Mouse (Mus musculus): ENCODE data around the gene Gm10282. TPM values are rescaled to one million over a fixed set of nuclear protein-coding genes. Genes with fewer than 3 reads are reported as not detected.

Gm10282 gene
- polyA plus RNA-seq, 1 experiment from 2014 or later, result 18.2 TPM

DNA sequence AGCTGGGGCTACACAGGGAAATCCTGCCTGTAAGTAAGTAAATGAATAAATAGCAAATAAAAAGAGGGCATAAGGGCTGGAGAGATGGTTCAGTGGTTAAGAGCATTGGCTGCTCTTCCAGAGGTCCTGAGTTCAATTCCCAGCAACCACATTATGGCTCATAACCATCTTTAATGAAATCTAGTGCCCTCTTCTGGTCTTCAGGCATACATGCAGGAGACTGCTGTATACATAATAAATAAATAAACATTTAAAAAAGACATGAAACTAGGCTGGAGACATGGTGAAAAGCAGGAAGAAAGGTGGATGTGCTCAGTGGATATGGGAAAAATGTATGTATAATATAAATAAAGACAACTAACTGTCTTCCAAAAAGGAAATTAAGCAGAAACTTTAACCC is 11.8 kb downstream of the Gm10282 start:
- Histone ChIP-seq H3K27me3 (ENCODE audit: control insufficient read depth, insufficient read depth, low read length) (no peaks in the 10 kb centered on the region), H3K27ac (replicated peaks; ENCODE audit: low read depth, low read length) (no peak overlapping the region)

DNA sequence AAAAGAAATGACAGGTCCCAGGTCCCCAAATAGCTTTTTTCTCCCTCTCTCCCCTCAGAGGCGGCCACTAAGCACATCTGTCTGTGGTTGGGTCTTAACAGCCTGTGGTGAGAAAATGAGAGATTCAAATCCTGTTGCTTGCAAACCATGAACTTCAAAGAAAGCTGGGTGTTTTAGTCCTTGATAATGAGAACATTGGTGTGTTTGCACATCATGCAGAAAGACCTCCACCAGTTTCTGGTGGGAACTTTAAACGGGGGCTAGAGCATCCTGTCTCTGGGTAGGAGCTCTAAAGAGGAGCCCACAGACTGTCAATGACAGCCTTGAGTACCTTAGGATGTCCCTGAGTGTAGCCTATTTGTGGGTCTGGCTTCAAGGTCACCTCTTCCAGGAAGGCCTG is 14.0 kb downstream of the Gm10282 start:
- 85% methylated on average over 2 of the region's 2 CpGs for WGBS
- H3K27ac ChIP-seq (replicated peaks; ENCODE audit: low read depth, low read length), result no peak overlapping the region
- DNase-seq (no peak), ATAC-seq (ENCODE audit: low FRiP score, low TSS enrichment) (no peak)
- no peaks in the 10 kb centered on the region for H3K4me1 ChIP-seq (ENCODE audit: control insufficient read depth, insufficient read depth, low read length)
- H3K4me2 ChIP-seq (ENCODE audit: low read length), result no peak overlapping the region
- no peaks in the 10 kb centered on the region for H3K9me3 ChIP-seq (ENCODE audit: control insufficient read depth, low read length)
- H3K4me3 ChIP-seq (replicated peaks; ENCODE audit: low read depth, low read length), result no peak overlapping the region
- no peaks in the 10 kb centered on the region for H3K36me3 ChIP-seq (ENCODE audit: control insufficient read depth, insufficient read depth, low read length)
- no peaks in the 10 kb centered on the region for H3K27me3 ChIP-seq (ENCODE audit: control insufficient read depth, insufficient read depth, low read length)
- H3K9ac ChIP-seq (replicated peaks; ENCODE audit: low read length), result no peak overlapping the region

More for the DNA sequence above, 11.8 kb downstream of the Gm10282 start:
- ATAC-seq (ENCODE audit: low FRiP score, low TSS enrichment) (no peak), DNase-seq (no peak)
- H3K36me3 ChIP-seq (ENCODE audit: control insufficient read depth, insufficient read depth, low read length), result no peaks in the 10 kb centered on the region
- no peak overlapping the region for H3K4me2 ChIP-seq (ENCODE audit: low read length)
- H3K4me3 ChIP-seq (replicated peaks; ENCODE audit: low read depth, low read length), result no peak overlapping the region
- H3K4me1 ChIP-seq (ENCODE audit: control insufficient read depth, insufficient read depth, low read length), result no peaks in the 10 kb centered on the region
- no peak overlapping the region for H3K9ac ChIP-seq (replicated peaks; ENCODE audit: low read length)
- no peaks in the 10 kb centered on the region for H3K9me3 ChIP-seq (ENCODE audit: control insufficient read depth, low read length)

DNA sequence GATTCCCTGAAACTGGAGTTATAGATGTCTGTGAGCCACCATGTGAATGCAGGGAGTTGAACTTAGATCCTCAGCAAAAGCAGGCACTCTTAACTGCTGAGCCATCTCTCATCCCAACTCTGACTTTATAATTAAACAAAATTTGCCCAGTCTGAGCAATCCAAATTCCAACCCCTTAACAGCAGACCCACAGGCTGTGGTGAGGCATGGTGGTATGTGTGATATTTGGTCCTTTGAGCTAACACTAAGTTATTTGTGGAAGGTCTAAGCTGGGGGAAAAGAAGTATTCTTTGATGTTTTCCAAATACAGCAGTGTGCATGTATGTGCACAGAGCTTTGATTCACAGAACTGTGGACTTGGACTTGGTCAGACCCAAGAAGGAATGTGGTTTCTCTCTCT is 16.0 kb downstream of the Gm10282 start:
- Histone ChIP-seq H3K36me3 (ENCODE audit: control insufficient read depth, insufficient read depth, low read length) (no peaks in the 10 kb centered on the region), H3K9me3 (ENCODE audit: control insufficient read depth, low read length) (no peaks in the 10 kb centered on the region), H3K9ac (replicated peaks; ENCODE audit: low read length) (no peak overlapping the region), H3K27me3 (ENCODE audit: control insufficient read depth, insufficient read depth, low read length) (no peaks in the 10 kb centered on the region), H3K4me2 (ENCODE audit: low read length) (no peak overlapping the region), H3K4me1 (ENCODE audit: control insufficient read depth, insufficient read depth, low read length) (no peaks in the 10 kb centered on the region), H3K27ac (replicated peaks; ENCODE audit: low read depth, low read length) (no peak overlapping the region), H3K4me3 (replicated peaks; ENCODE audit: low read depth, low read length) (no peak overlapping the region)
- no peak for ATAC-seq (ENCODE audit: low FRiP score, low TSS enrichment)
- DNase-seq, result no peak

DNA sequence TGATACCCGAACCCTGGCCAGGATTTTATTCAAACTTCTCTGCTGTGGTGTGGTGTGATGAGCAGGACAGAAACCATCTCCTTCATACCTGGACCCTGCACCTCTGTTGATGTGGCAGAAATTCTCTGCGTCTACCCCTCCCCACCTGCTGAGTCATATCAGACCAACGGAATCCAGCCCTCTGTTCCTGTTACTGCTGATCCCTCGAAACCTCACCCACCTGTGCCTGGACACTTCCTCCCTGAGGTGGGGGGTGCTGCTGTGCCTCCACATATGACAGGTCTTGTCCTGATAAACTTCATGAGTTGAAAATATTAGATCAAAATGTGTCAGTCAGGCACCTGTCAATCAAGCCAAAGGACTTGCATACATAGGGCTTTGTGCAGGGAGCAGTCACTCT is 19.8 kb downstream of the Gm10282 start:
- no peaks in the 10 kb centered on the region for H3K36me3 ChIP-seq (ENCODE audit: control insufficient read depth, insufficient read depth, low read length)
- no peak overlapping the region for H3K4me2 ChIP-seq (ENCODE audit: low read length)
- no peak overlapping the region for H3K4me3 ChIP-seq (replicated peaks; ENCODE audit: low read depth, low read length)
- no peak overlapping the region for H3K27ac ChIP-seq (replicated peaks; ENCODE audit: low read depth, low read length)
- no peak overlapping the region for H3K9ac ChIP-seq (replicated peaks; ENCODE audit: low read length)
- ATAC-seq (ENCODE audit: low FRiP score, low TSS enrichment) (no peak), DNase-seq (no peak)
- WGBS, result 74% methylated on average over 4 of the region's 4 CpGs
- H3K27me3 ChIP-seq (ENCODE audit: control insufficient read depth, insufficient read depth, low read length), result no peaks in the 10 kb centered on the region
- H3K9me3 ChIP-seq (ENCODE audit: control insufficient read depth, low read length), result no peaks in the 10 kb centered on the region
- H3K4me1 ChIP-seq (ENCODE audit: control insufficient read depth, insufficient read depth, low read length), result no peaks in the 10 kb centered on the region

DNA sequence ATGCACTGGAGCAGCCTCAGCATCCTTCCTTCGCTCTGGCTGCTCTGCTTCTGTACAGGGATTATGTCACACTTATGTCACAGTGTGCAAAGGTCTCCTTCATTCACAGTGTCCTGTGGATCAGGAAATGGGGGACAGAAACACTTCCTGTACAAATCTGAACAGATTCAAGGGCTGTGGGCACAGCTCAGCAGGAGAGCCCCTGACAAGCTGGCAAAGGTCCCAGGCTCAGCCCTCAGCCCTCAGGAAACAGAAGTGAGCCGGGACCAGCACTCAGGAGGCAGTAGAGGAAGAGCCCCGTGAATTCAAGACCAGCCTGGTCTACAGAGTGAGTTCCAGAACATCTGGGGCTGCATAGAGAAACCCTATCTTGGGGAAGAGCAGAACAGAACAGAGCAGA is 23.4 kb downstream of the Gm10282 start:
- H3K27me3 ChIP-seq (ENCODE audit: control insufficient read depth, insufficient read depth, low read length), result no peaks in the 10 kb centered on the region
- no peak for ATAC-seq (ENCODE audit: low FRiP score, low TSS enrichment)
- no peaks in the 10 kb centered on the region for H3K4me1 ChIP-seq (ENCODE audit: control insufficient read depth, insufficient read depth, low read length)
- no peak overlapping the region for H3K4me3 ChIP-seq (replicated peaks; ENCODE audit: low read depth, low read length)
- 46% methylated on average over 3 of the region's 3 CpGs for WGBS
- no peak overlapping the region for H3K27ac ChIP-seq (replicated peaks; ENCODE audit: low read depth, low read length)
- peak; percentile 14 for DNase-seq
- no peak overlapping the region for H3K4me2 ChIP-seq (ENCODE audit: low read length)
- no peaks in the 10 kb centered on the region for H3K9me3 ChIP-seq (ENCODE audit: control insufficient read depth, low read length)
- no peak overlapping the region for H3K9ac ChIP-seq (replicated peaks; ENCODE audit: low read length)
- H3K36me3 ChIP-seq (ENCODE audit: control insufficient read depth, insufficient read depth, low read length), result no peaks in the 10 kb centered on the region

DNA sequence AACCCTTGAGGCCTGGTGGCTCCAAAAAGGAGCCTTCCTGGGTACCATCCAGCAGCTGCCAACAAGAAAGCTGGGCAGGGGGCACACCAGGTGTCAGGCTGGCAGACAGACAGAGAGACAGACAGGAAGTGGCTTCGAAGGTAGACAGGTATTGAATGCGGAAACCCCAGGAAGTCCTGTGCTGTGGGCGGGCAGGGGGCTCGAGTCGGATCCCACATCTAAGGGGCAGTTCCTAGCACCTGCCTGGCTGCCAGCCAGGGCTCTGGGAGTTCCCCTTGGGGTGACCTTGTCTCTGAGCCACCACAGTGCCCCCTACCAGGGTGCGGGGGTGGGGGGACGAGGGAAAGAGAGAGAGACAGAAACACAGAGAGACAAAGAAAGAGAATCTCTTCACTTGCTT is 25.9 kb downstream of the Gm10282 start:
- DNase-seq (no peak), ATAC-seq (ENCODE audit: low FRiP score, low TSS enrichment) (no peak)
- no peaks in the 10 kb centered on the region for H3K9me3 ChIP-seq (ENCODE audit: control insufficient read depth, low read length)
- H3K9ac ChIP-seq (replicated peaks; ENCODE audit: low read length), result no peak overlapping the region
- 78% methylated on average over 7 of the region's 7 CpGs for WGBS
- no peak overlapping the region for H3K4me3 ChIP-seq (replicated peaks; ENCODE audit: low read depth, low read length)
- H3K27ac ChIP-seq (replicated peaks; ENCODE audit: low read depth, low read length), result no peak overlapping the region
- H3K4me2 ChIP-seq (ENCODE audit: low read length), result no peak overlapping the region
- no peaks in the 10 kb centered on the region for H3K36me3 ChIP-seq (ENCODE audit: control insufficient read depth, insufficient read depth, low read length)
- H3K4me1 ChIP-seq (ENCODE audit: control insufficient read depth, insufficient read depth, low read length), result no peaks in the 10 kb centered on the region
- H3K27me3 ChIP-seq (ENCODE audit: control insufficient read depth, insufficient read depth, low read length), result no peaks in the 10 kb centered on the region

DNA sequence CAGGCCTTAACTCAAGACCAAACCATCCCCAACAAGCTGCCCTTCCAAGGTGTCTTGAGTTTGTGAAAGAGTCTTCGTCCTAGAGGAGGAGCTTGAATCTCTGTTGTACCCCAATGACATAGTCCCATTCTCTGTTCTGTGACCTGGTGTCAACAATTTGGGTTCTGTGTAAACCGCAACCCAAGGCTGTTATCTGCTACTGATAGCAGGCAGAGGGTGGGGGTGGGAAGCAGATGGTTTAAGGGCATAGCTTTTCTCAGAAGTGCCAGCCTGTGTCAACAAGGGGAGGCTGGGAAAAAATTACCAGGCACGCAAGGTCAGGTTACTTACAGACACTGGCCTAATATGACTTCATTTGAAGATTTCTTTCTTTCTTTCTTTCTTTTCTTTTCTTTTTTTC is 27.8 kb downstream of the Gm10282 start:
- Histone ChIP-seq H3K9ac (replicated peaks; ENCODE audit: low read length) (no peak overlapping the region), H3K4me3 (replicated peaks; ENCODE audit: low read depth, low read length) (no peak overlapping the region), H3K36me3 (ENCODE audit: control insufficient read depth, insufficient read depth, low read length) (no peaks in the 10 kb centered on the region), H3K27me3 (ENCODE audit: control insufficient read depth, insufficient read depth, low read length) (no peaks in the 10 kb centered on the region), H3K4me1 (ENCODE audit: control insufficient read depth, insufficient read depth, low read length) (no peaks in the 10 kb centered on the region), H3K27ac (replicated peaks; ENCODE audit: low read depth, low read length) (no peak overlapping the region), H3K4me2 (ENCODE audit: low read length) (no peak overlapping the region), H3K9me3 (ENCODE audit: control insufficient read depth, low read length) (no peaks in the 10 kb centered on the region)
- WGBS, result 83% methylated on average over 3 of the region's 3 CpGs
- ATAC-seq (ENCODE audit: low FRiP score, low TSS enrichment) (no peak), DNase-seq (no peak)

DNA sequence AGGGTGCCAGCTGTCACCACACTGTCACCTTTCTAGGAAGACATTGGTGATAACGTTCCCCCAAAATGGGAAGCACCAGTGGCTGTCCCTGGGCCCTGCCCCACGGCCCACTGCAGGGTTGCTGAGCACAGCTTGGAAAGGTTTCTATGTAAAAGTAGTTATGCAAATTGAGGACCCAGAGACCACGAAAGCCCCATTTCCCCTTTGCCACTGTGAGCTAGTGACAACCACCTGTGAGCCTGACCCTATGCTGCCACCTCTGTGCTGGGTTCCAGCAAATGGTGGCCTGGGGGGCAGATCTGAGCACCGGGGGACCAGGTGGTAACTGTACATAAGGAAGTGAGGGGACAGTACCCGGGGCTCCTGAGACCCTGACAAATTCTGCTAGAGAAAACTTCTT is 31.3 kb downstream of the Gm10282 start:
- 79% methylated on average over 5 of the region's 5 CpGs for whole genome bisulfite sequencing
- Histone ChIP-seq H3K9ac (replicated peaks; ENCODE audit: low read length) (no peak overlapping the region), H3K4me3 (replicated peaks; ENCODE audit: low read depth, low read length) (no peak overlapping the region), H3K4me2 (ENCODE audit: low read length) (no peak overlapping the region), H3K9me3 (ENCODE audit: control insufficient read depth, low read length) (no peaks in the 10 kb centered on the region), H3K27ac (replicated peaks; ENCODE audit: low read depth, low read length) (no peak overlapping the region), H3K4me1 (ENCODE audit: control insufficient read depth, insufficient read depth, low read length) (no peaks in the 10 kb centered on the region), H3K27me3 (ENCODE audit: control insufficient read depth, insufficient read depth, low read length) (no peaks in the 10 kb centered on the region), H3K36me3 (ENCODE audit: control insufficient read depth, insufficient read depth, low read length) (no peaks in the 10 kb centered on the region)
- ATAC-seq (ENCODE audit: low FRiP score, low TSS enrichment) (no peak), DNase-seq (no peak)

DNA sequence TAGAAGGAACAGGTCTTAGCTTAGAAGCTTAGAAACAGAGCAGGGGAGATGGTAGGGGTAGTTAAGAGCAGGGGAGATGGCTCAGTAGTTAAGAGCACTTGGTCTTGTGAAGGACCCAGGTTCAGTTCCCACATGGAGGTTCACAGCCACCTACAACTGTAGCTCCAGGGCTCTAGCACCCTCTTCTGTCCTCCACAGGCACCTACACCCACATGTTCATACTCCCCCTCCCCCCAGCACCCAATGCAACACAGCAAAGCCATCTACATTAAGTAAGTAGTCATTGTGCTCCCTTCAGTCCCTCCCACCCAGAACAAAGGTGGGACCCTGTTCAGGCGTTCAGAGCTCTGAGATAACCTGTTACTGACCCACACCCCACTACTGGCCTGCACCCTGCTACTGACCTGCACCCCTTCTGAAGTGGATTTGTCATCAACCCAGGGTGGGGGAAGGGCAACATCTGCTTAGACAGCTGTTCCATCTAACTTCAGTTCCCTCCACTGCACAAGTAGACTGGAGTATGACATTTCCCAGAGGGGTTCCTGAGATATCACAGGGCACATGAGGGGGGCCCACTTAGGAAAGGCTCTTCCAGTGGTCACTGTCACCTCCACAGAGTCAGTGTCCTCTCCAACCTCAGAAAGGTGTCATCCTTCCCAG is 31.8 kb downstream of the Gm10282 start:
- H3K4me2 ChIP-seq (ENCODE audit: low read length), result no peak overlapping the region
- H3K27me3 ChIP-seq (ENCODE audit: control insufficient read depth, insufficient read depth, low read length), result no peaks in the 10 kb centered on the region
- no peak overlapping the region for H3K4me3 ChIP-seq (replicated peaks; ENCODE audit: low read depth, low read length)
- no peak for DNase-seq
- no peaks in the 10 kb centered on the region for H3K4me1 ChIP-seq (ENCODE audit: control insufficient read depth, insufficient read depth, low read length)
- WGBS, result 67% methylated on average over 1 of the region's 1 CpGs
- H3K9ac ChIP-seq (replicated peaks; ENCODE audit: low read length), result no peak overlapping the region
- no peaks in the 10 kb centered on the region for H3K9me3 ChIP-seq (ENCODE audit: control insufficient read depth, low read length)
- no peak overlapping the region for H3K27ac ChIP-seq (replicated peaks; ENCODE audit: low read depth, low read length)
- H3K36me3 ChIP-seq (ENCODE audit: control insufficient read depth, insufficient read depth, low read length), result no peaks in the 10 kb centered on the region
- ATAC-seq (ENCODE audit: low FRiP score, low TSS enrichment), result no peak

Measured in midbrain, embryonic 14.5 days (tissue).